ENCODE assay signal across 10 mouse cellular contexts in genomic region chr3:96414951-96415327, GRCm38 (mm10). TPM values are rescaled to one million over a fixed set of nuclear protein-coding genes. Genes with fewer than 3 reads are reported as not detected.
DNase-seq lines count a peak whose midpoint lies in the region; ATAC-seq and TF ChIP-seq lines count a peak whose summit lies in the region.
"Had no signal": no experiment of that assay in that cellular context is flagged by ENCODE, and none has a peak within 500 bp of the region (broad histone marks: within the 10 kb centered on the region; RNA-seq: fewer than 3 reads in every experiment).

No protein-coding gene starts in this region.

- no peak for TF ChIP-seq EP300 in ES-Bruce4 (IDR thresholded peaks at IDR 0.05; ENCODE audit: insufficient read depth, low read depth, low read length)

- ATAC-seq in hindbrain, embryonic 12.5 days (ENCODE audit: low FRiP score): peak; percentile 6; the same call in 1 of the 2 replicates

- intact Hi-C loops in heart, postnatal 14 days (cut with DNase I): no loop called here

- no peak for TF ChIP-seq POLR2A in ES-Bruce4 (IDR thresholded peaks at IDR 0.05; ENCODE audit: insufficient read depth, low read length)

- H3K27me3 ChIP-seq in heart, embryonic 10.5 days (ENCODE audit: insufficient read depth, poor library complexity, severe bottlenecking): peaks cover 4% of the 10 kb centered on the region; the same call in 1 of the 2 replicates
- H3K27me3 ChIP-seq in ES-Bruce4 (ENCODE audit: control insufficient read depth, insufficient read depth, low read length, poor library complexity, severe bottlenecking): no peaks in the 10 kb centered on the region
- H3K27me3 ChIP-seq in hindbrain, embryonic 12.5 days: peaks cover 17% of the 10 kb centered on the region
- H3K27me3 ChIP-seq in megakaryocyte, embryonic 14.5 days (replicated peaks): peaks cover 20% of the 10 kb centered on the region

- peak overlapping the region; percentile 99; the same call in 1 of the 2 replicates for H3K9ac ChIP-seq in ES-Bruce4 (ENCODE audit: low read depth, poor library complexity, severe bottlenecking)
- no peak overlapping the region for H3K9ac ChIP-seq in hindbrain, embryonic 12.5 days

- 26% methylated on average over 7 of the region's 7 CpGs for WGBS in heart, embryonic 10.5 days
- 39% methylated on average over 7 of the region's 7 CpGs for WGBS in hindbrain, embryonic 12.5 days

- no peak for DNase-seq in heart, embryonic 10.5 days (ENCODE audit: low spot score)
- DNase-seq in heart, postnatal 14 days: no peak
- DNase-seq in ovary, postnatal 10 days (ENCODE audit: low spot score): no peak
- DNase-seq in frontal cortex, postnatal 36 days (ENCODE audit: low spot score in 2 of 2): no peak
- no peak for DNase-seq in cerebellum, adult 18-20 months

- TF ChIP-seq CTCF in ES-Bruce4 (IDR thresholded peaks at IDR 0.05; ENCODE audit: low read depth, low read length): no peak

- peaks cover 3% of the 10 kb centered on the region; the same call in 1 of the 2 replicates for H3K36me3 ChIP-seq in heart, embryonic 10.5 days
- no peaks in the 10 kb centered on the region for H3K36me3 ChIP-seq in ES-Bruce4 (ENCODE audit: control insufficient read depth, insufficient read depth, low read length, poor library complexity, severe bottlenecking)
- H3K36me3 ChIP-seq in hindbrain, embryonic 12.5 days: no peaks in the 10 kb centered on the region
- peaks cover 2% of the 10 kb centered on the region for H3K36me3 ChIP-seq in megakaryocyte, embryonic 14.5 days (replicated peaks; ENCODE audit: low read length)

- peak overlapping the region; percentile 83 for H3K4me3 ChIP-seq in heart, embryonic 10.5 days
- H3K4me3 ChIP-seq in ES-Bruce4 (ENCODE audit: low read depth, low read length): no peak overlapping the region
- peak overlapping the region; percentile 72; the same call in 1 of the 2 replicates for H3K4me3 ChIP-seq in hindbrain, embryonic 12.5 days
- H3K4me3 ChIP-seq in megakaryocyte, embryonic 14.5 days (replicated peaks): peak overlapping the region; percentile 93

- peaks cover 12% of the 10 kb centered on the region; the same call in 1 of the 2 replicates for H3K4me1 ChIP-seq in heart, embryonic 10.5 days
- H3K4me1 ChIP-seq in ES-Bruce4 (ENCODE audit: control insufficient read depth, insufficient read depth, low read length): peaks cover 2% of the 10 kb centered on the region
- no peaks in the 10 kb centered on the region; the same call in 1 of the 2 replicates for H3K4me1 ChIP-seq in hindbrain, embryonic 12.5 days
- peaks cover 14% of the 10 kb centered on the region for H3K4me1 ChIP-seq in megakaryocyte, embryonic 14.5 days

- H3K27ac ChIP-seq in heart, embryonic 10.5 days: peak overlapping the region; percentile 99; the same call in 1 of the 2 replicates
- no peak overlapping the region for H3K27ac ChIP-seq in ES-Bruce4 (ENCODE audit: insufficient read depth, low read length)
- H3K27ac ChIP-seq in hindbrain, embryonic 12.5 days: no peak overlapping the region

- peak overlapping the region; percentile 71 for H3K4me2 ChIP-seq in hindbrain, embryonic 12.5 days (replicated peaks)

- no peaks in the 10 kb centered on the region for H3K9me3 ChIP-seq in heart, embryonic 10.5 days
- 0 out of 2 replicates have a peak, but pooled peaks cover 2% of the 10 kb centered on the region for H3K9me3 ChIP-seq in ES-Bruce4 (replicated peaks; ENCODE audit: control insufficient read depth, insufficient read depth, low read length, poor library complexity, severe bottlenecking)
- H3K9me3 ChIP-seq in hindbrain, embryonic 12.5 days (replicated peaks): no peaks in the 10 kb centered on the region
- 0 out of 2 replicates have a peak, but pooled peaks cover 2% of the 10 kb centered on the region for H3K9me3 ChIP-seq in megakaryocyte, embryonic 14.5 days

RNA-seq across cellular contexts. Expression of gene BC107364, which starts 37.2 kb away (rescaled TPM):
- polyA plus RNA-seq in heart, embryonic 10.5 days (2016; fragmentation: Nextera tagmentation; extraction: Ambion mirVana): 0.49 TPM in 1 of 2 replicates, not detected in the other
- total RNA-seq in heart, postnatal 14 days (2021): not detected
- polyA plus RNA-seq in ES-Bruce4 (2011; ENCODE audit: insufficient read depth, insufficient read length, low read depth, missing spikeins): 4.6 TPM in 2 replicates
- not detected in 2 replicates for polyA plus RNA-seq in hindbrain, embryonic 12.5 days (2016; fragmentation: Nextera tagmentation; extraction: Ambion mirVana)
- not detected in 2 replicates for polyA plus RNA-seq in megakaryocyte, embryonic 14.5 days (2012; ENCODE audit: insufficient read depth, low replicate concordance)
- total RNA-seq: hematopoietic stem cell, adult 5-6 weeks; monocyte, adult 5-6 weeks had no signal
